Mouse (Mus musculus) left cerebral cortex, adult 2 months (tissue): Measurements from ENCODE around the gene Gng13. TPM values are rescaled to one million over a fixed set of nuclear protein-coding genes. Genes with fewer than 3 reads are reported as not detected.
A peak's percentile ranks its signal among the peaks of the same experiment; 100 is the strongest.

Source experiments
- DNase-seq, 2 experiments: peaks; one replicate each; pipeline ENCODE4 v3.0.0; 2021 to 2022; ENCODE audit warnings: low spot score in 2 of 2, mixed read lengths in 1 of 2; ENCODE audit errors: extremely low spot score in 1 of 2
- H3K27ac ChIP-seq: fragments of 200-600 bp; 2 replicates; pipeline ENCODE4 v1.8.1; 2022
- H3K4me3 ChIP-seq: fragments of 200-600 bp; 2 replicates; pipeline ENCODE4 v1.8.1; 2022
- CTCF ChIP-seq: fragments of 200-600 bp; IDR thresholded peaks from 2 replicates; pipeline ENCODE4 v1.8.1; 2022; ENCODE audit warnings: antibody characterized with exemption, mild to moderate bottlenecking, moderate library complexity
- intact Hi-C: fragments of 180-260 bp; cut with DNase I; formaldehyde crosslinking; loops from one replicate; pipeline ENCODE4 v1.15.1; 2025
- total RNA-seq, 2 experiments: library from RNA; stranded (reverse); gene quantifications; 2 replicates each; pipeline ENCODE4 v1.2.3; 2021

Gng13 gene
- total RNA-seq, 2 experiments from 2014 or later = 146 to 168 TPM

GRCm38 (mm10) chr17:25709994-25710393 is 7.0 kb upstream of the Gng13 start:
- no peak for TF ChIP-seq CTCF
- no peak for DNase-seq
- Histone ChIP-seq H3K4me3 (no peak overlapping the region), H3K27ac (no peak overlapping the region)
- intact Hi-C loops = no loop called here

DNA sequence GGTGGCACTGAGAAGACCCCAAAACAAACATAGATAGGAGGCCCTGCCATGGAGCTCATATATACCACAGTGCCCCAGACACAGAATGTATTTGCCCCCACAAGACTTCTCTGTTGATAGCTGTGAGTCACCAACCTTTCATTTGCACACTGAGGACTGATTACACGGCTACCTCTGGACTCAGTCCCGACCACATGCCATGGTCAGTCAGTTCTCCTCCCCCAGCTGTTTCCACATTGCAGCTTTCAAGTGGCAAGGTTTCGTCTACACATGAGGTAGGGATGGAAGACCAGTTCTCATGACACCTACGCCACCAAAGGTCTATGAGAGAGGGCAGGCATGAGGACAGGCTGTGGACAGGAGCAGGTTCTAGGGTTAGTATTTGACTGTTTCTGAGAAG is 5.8 kb upstream of the Gng13 start:
- Histone ChIP-seq H3K27ac (no peak overlapping the region), H3K4me3 (no peak overlapping the region)
- TF ChIP-seq CTCF = no peak
- intact Hi-C loops = no loop called here
- no peak for DNase-seq

- intact Hi-C loops = no loop called here
- DNase-seq = no peak
- H3K4me3 ChIP-seq = no peak overlapping the region
- TF ChIP-seq CTCF = no peak
- H3K27ac ChIP-seq = no peak overlapping the region
These were observed 1.3 kb upstream of the Gng13 start for GRCm38 (mm10) chr17:25715627-25716026.

DNA sequence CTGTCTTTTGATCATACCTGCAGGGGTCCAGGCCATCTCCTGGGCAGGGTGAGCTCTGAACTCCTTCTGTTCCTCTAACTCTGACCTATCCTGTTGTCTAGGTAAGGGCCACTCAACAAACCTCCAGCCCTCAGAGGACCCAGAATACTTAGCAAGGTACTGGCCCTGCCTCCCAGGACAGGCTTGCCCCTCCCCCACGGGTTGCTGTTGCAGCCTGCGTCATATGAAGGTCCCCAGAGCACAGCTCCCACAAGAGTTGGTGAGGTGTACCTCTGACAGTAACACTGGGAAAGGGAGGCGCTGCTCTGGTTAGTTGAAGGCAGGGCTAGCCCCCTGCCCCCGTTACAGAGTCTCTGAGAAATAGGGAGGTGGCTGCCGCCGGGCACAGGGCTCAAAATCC is 841 bp upstream of the Gng13 start:
- TF ChIP-seq CTCF = no peak
- intact Hi-C loops = no loop called here
- H3K27ac ChIP-seq = no peak overlapping the region

GRCm38 (mm10) chr17:25717691-25718090 is 720 bp downstream of the Gng13 start:
- intact Hi-C loops = no loop called here
- no peak for TF ChIP-seq CTCF
- Histone ChIP-seq H3K4me3 (peak overlapping the region; percentile 70), H3K27ac (peak overlapping the region; percentile 89)
- no peak for DNase-seq

More for the DNA sequence above, 841 bp upstream of the Gng13 start:
- no peak overlapping the region for H3K4me3 ChIP-seq
- no peak for DNase-seq

- TF ChIP-seq CTCF = no peak
- Histone ChIP-seq H3K27ac (no peak overlapping the region), H3K4me3 (no peak overlapping the region)
- DNase-seq = no peak
- intact Hi-C loops = no loop called here
These were observed 4.5 kb downstream of the Gng13 start for GRCm38 (mm10) chr17:25721476-25721875.

- Histone ChIP-seq H3K4me3 (no peak overlapping the region), H3K27ac (no peak overlapping the region)
- DNase-seq = no peak
- no peak for TF ChIP-seq CTCF
- intact Hi-C loops = no loop called here
These were observed 6.5 kb downstream of the Gng13 start for GRCm38 (mm10) chr17:25723470-25723869.

- Histone ChIP-seq H3K27ac (no peak overlapping the region), H3K4me3 (no peak overlapping the region)
- TF ChIP-seq CTCF = peak; percentile 48
- intact Hi-C loops = no loop called here
- DNase-seq = no peak
These were observed 6.9 kb downstream of the Gng13 start for GRCm38 (mm10) chr17:25723919-25724318.

DNA sequence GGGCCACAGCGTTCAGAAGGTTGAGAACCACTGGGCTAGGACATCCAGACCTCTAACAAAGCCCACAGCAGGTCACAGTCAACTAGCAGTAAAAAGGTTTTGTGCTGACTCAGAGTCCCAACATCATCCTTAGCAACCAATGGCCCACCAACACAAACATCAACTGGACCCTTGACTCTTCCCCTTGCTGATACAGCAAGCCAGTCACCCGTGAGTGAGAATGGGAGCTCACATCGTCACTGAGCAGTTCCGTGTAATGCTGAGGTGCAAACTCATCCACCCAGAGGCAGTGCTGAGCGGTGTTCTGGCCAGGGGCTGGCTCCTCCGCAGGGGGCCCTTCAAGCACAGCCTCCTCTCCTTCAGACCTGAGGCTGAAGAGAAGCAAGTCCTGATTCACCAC is 8.3 kb downstream of the Gng13 start:
- intact Hi-C loops = no loop called here
- Histone ChIP-seq H3K27ac (no peak overlapping the region), H3K4me3 (no peak overlapping the region)
- no peak for DNase-seq
- TF ChIP-seq CTCF = no peak

DNA sequence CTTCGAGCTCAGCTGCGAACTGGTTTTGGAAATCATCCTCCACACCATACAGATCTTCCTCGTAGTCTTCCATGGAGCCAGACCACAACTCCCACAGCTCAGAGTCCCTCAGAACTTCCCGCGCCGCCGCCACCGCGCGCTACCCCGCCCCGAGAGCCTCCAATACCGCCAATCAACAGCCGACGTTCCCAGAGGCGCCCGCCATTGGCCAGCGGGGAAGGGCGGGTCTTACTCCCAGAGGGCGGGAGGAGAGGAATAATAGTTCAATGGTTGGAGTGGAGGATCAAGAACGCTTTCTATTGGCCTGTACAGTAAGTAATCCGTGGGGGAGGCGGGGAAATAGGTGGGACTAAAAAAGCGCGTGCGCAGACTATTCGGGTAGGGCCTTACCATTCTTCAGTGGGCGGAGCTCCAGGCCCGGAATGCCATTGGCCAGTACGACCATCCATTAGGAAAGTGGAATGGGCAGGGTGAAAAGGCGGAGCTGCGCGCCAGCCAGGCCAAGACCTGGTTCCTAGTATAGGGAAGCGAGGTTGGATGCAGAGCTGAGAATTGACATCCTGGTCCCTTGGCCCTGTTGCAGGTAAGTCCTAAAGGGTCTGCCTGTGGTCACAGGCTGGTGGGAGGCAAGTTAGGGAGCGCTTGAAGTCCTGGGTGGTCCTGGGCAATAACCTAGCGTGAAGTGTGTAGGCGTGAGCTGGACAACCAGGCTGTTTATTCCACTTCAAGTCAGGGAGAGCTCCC is 10.5 kb downstream of the Gng13 start, which contains the start of the genes Chtf18 and Rpusd1:
Gene Chtf18 (minus strand): TSS at position 155 of the 744 bp plus-strand sequence.
Gene Rpusd1 (plus strand): TSS at position 406 of the 744 bp plus-strand sequence.
- peak within 1 kb of the TSS; percentile 83 for H3K27ac ChIP-seq
- intact Hi-C loops = no loop called here
- peak; percentile 95 to 98 for DNase-seq
- TF ChIP-seq CTCF = no peak
- H3K4me3 ChIP-seq = peak within 1 kb of the TSS; percentile 50

DNA sequence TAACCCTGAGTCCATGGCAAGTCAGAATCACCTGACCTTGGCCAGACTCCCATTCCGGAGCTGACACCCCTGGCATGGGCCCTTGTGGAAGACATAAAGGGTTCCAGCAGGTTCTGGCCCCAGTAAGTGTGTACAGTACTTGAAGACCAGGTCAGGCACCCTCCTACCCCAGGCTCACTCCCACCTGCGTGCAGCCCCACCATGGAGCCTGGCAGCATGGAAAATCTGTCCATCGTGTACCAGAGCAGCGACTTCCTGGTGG is 11.0 kb downstream of the Gng13 start:
- peak in 1 of 2 experiments; percentile 33 for DNase-seq
- Histone ChIP-seq H3K4me3 (peak overlapping the region; percentile 50), H3K27ac (peak overlapping the region; percentile 83)
- intact Hi-C loops = no loop called here
- TF ChIP-seq CTCF = no peak

DNA sequence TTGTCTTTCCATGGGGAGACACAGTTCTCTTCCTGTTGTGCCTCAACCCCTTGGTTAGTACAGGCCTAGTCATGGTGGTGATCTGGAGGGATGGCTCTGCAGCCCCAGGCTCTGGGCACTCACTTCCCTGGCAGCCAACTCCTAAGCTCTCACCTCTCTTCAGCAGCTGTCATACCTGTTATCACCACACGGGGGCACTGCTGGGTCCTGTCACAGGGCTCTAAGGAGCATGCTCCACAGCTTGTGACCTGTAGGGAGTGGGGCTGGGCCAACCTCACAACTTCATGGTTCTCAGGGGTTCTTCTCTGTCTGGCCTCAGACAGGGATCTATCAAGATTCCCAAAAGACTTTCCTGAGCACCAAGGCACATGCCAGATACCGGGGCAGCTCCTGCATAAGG is 15.1 kb downstream of the Gng13 start:
- Histone ChIP-seq H3K4me3 (no peak overlapping the region), H3K27ac (no peak overlapping the region; the same call in 1 of the 2 replicates)
- peak; percentile 84 to 86 for DNase-seq
- peak; percentile 98 for TF ChIP-seq CTCF
- intact Hi-C loops = loop anchor here (2.0 to 5.0 kb wide), 2 partner anchors 40 to 69 kb away; partner anchors contain the start of gene Narfl

- no peak for DNase-seq
- TF ChIP-seq CTCF = no peak
- intact Hi-C loops = no loop called here
- H3K27ac ChIP-seq = no peak overlapping the region
- no peak overlapping the region for H3K4me3 ChIP-seq
These were observed 18.3 kb downstream of the Gng13 start for GRCm38 (mm10) chr17:25735246-25735645.
